Mouse (Mus musculus) hematopoietic stem cell, adult 5-6 weeks (primary cell): Measurements from ENCODE around the gene Nceh1. TPM values are rescaled to one million over a fixed set of nuclear protein-coding genes. Genes with fewer than 3 reads are reported as not detected.

Source experiments
- total RNA-seq: library from RNA; stranded (forward); fragments of 172-1452, 232-1000 nt; gene quantifications from 2 replicates; pipeline ENCODE4 v1.2.3, GENCODE M21; 2017

Gene Nceh1
- total RNA-seq, 1 experiment from 2014 or later = 55.5 TPM

Other genes starting within 250 kb of the Nceh1 start
- gene Ect2, start 29.1 kb upstream of the Nceh1 start, total RNA-seq = 51.0 and 66.1 TPM in 2 replicates
- gene Tnfsf10, start 134.1 kb downstream of the Nceh1 start, total RNA-seq = 30.1 and 32.7 TPM in 2 replicates
- not detected in 2 replicates for gene Ghsr, start 188.4 kb downstream of the Nceh1 start, total RNA-seq